Mouse (Mus musculus) mouse embryonic stem cell (cell line): ENCODE results near the gene Glipr1l2.
"Not testable (repeated sequence)": the region's sequence is repeated elsewhere in the genome, so short reads cannot be mapped to it uniquely, and the experiment has no call there.

ENCODE experiments used
- in situ Hi-C, 2 experiments: fragments of 300-500 bp; cut with MboI; formaldehyde crosslinking; loops; 1 replicate in 1 of 2; 3 replicates in 1 of 2; pipeline ENCODE4 v1.14.3; 2019 to 2020; ENCODE audit warnings: low sequenced_read_pairs in 2 of 2, low pct_unique_long_range_greater_than_20kb in 1 of 2, mixed read lengths in 1 of 2; ENCODE audit not compliant: unreplicated experiment in 1 of 2

The Glipr1l2 gene

GRCm38 (mm10) chr10:112083157-112083556 is at the start of gene Glipr1l2:
Gene Glipr1l2 (plus strand): TSS chr10:112083354.
- in situ Hi-C loops, result no loop called here

GRCm38 (mm10) chr10:112043523-112043922 is 39.6 kb upstream of the Glipr1l2 start:
- in situ Hi-C loops, result not testable (repeated sequence)

GRCm38 (mm10) chr10:112044283-112044682 is 38.9 kb upstream of the Glipr1l2 start:
- in situ Hi-C loops, result not testable (repeated sequence)

GRCm38 (mm10) chr10:112051220-112051619 is 31.9 kb upstream of the Glipr1l2 start:
- in situ Hi-C loops, result no loop called here

- in situ Hi-C loops, result not testable (repeated sequence)
Measured at GRCm38 (mm10) chr10:112051956-112052355, 31.2 kb upstream of the Glipr1l2 start.

GRCm38 (mm10) chr10:112059702-112060582 is 23.2 kb upstream of the Glipr1l2 start, which contains the start of gene Glipr1l1:
Gene Glipr1l1 (plus strand): TSS chr10:112060189.
- in situ Hi-C loops, result no loop called here

GRCm38 (mm10) chr10:112060583-112060934 is 22.6 kb upstream of the Glipr1l2 start:
- in situ Hi-C loops, result not testable (repeated sequence)

- in situ Hi-C loops, result no loop called here
Measured at GRCm38 (mm10) chr10:112080044-112080443, 3.1 kb upstream of the Glipr1l2 start.

GRCm38 (mm10) chr10:112105785-112106184 is 22.6 kb downstream of the Glipr1l2 start:
- in situ Hi-C loops, result loop anchor here in 1 of 2 experiments (25.0 kb wide), 1 partner anchor 593 kb away; the partner anchor contains the start of gene Phlda1

GRCm38 (mm10) chr10:112110401-112110800 is 27.2 kb downstream of the Glipr1l2 start:
- in situ Hi-C loops, result loop anchor here in 1 of 2 experiments (25.0 kb wide), 1 partner anchor 598 kb away; the partner anchor contains the start of gene Phlda1

GRCm38 (mm10) chr10:112125090-112125489 is 41.9 kb downstream of the Glipr1l2 start:
- in situ Hi-C loops, result not testable (repeated sequence)

GRCm38 (mm10) chr10:112127682-112128230 is 44.6 kb downstream of the Glipr1l2 start:
- in situ Hi-C loops, result not testable (repeated sequence)

GRCm38 (mm10) chr10:112132194-112132593 is 49.0 kb downstream of the Glipr1l2 start:
- in situ Hi-C loops, result no loop called here

- in situ Hi-C loops, result no loop called here
Measured at GRCm38 (mm10) chr10:112138050-112138870, 55.1 kb downstream of the Glipr1l2 start.

GRCm38 (mm10) chr10:112138871-112139430 is 55.8 kb downstream of the Glipr1l2 start:
- in situ Hi-C loops, result no loop called here

GRCm38 (mm10) chr10:112139834-112140233 is 56.7 kb downstream of the Glipr1l2 start:
- in situ Hi-C loops, result no loop called here
